8 mouse cellular contexts compared by ENCODE assay signal in the genomic region with DNA sequence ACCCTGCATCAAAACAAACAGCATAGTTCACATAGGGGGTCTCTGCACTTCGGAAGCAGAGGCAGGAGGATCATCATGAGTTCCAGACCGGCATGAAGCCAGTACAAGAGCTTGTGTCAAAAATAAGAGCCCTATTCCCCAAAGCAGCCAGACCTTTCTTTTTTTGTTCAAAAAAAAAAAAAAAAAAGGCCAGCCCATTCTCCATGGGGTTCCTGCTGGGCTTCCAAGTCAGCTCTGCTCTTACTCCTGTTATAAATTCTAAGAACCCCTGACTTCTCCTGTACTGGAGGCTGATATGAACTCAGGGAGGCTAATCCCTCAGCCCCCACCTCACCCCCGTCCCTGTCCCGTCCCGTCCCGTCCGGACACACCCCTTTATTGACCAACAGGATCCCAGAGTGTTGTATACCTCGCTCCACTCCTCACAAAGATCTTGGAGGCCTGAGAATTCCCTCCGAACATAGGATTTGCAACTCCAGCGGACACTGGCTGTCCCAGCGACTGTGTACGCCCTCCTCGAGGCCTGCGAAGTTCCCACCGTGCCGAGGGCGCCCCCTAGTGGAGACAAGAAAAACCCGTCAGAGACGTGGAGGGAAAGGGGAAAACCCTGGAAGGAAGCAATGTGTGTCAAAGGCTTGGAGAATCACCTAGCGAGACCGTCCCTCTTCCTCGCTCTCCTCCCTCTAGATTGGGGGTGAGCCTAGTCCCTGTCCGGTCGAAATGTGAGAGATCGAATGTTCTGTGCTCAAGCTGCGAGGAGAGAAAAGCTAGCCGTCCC. TPM values are rescaled to one million over a fixed set of nuclear protein-coding genes. Genes with fewer than 3 reads are reported as not detected.
DNase-seq lines count a peak whose midpoint lies in the region; ATAC-seq and TF ChIP-seq lines count a peak whose summit lies in the region.

No protein-coding gene starts in this region.

- peak; percentile 66 for ATAC-seq in embryonic facial prominence, embryonic 15.5 days (ENCODE audit: insufficient number of reproducible peaks, low FRiP score, low TSS enrichment, low read depth)
- ATAC-seq in heart, embryonic 12.5 days (ENCODE audit: insufficient number of reproducible peaks, low FRiP score): peak; percentile 13; the same call in 1 of the 2 replicates
- peak; percentile 66 for ATAC-seq in kidney, embryonic 16.5 days (ENCODE audit: low FRiP score, low TSS enrichment)
- ATAC-seq in liver, embryonic 16.5 days (ENCODE audit: low read depth): peak; percentile 37; the same call in 1 of the 2 replicates
- 0 out of 2 replicates have a peak, but pooled peaks have one; percentile 19 for ATAC-seq in neural tube, embryonic 12.5 days (ENCODE audit: low FRiP score, low read depth)
- ATAC-seq in stomach, postnatal 0 days (ENCODE audit: low FRiP score, low TSS enrichment): peak; percentile 73

- no peaks in the 10 kb centered on the region for H3K36me3 ChIP-seq in embryonic facial prominence, embryonic 15.5 days
- H3K36me3 ChIP-seq in heart, embryonic 12.5 days: no peaks in the 10 kb centered on the region
- H3K36me3 ChIP-seq in kidney, embryonic 16.5 days (ENCODE audit: insufficient read depth, low read length): no peaks in the 10 kb centered on the region
- H3K36me3 ChIP-seq in liver, embryonic 16.5 days (ENCODE audit: control insufficient read depth, insufficient read depth): no peaks in the 10 kb centered on the region
- H3K36me3 ChIP-seq in neural tube, embryonic 12.5 days: no peaks in the 10 kb centered on the region
- H3K36me3 ChIP-seq in stomach, postnatal 0 days (ENCODE audit: control insufficient read depth, insufficient read depth, low read length): no peaks in the 10 kb centered on the region

- peak overlapping the region; percentile 91 for H3K27ac ChIP-seq in embryonic facial prominence, embryonic 15.5 days (replicated peaks)
- peak overlapping the region; percentile 83 for H3K27ac ChIP-seq in heart, embryonic 12.5 days (ENCODE audit: poor library complexity, severe bottlenecking)
- peak overlapping the region; percentile 91 for H3K27ac ChIP-seq in kidney, embryonic 16.5 days (ENCODE audit: low read length)
- no peak overlapping the region for H3K27ac ChIP-seq in liver, embryonic 16.5 days (ENCODE audit: low read length)
- peak overlapping the region; percentile 62; the same call in 1 of the 2 replicates for H3K27ac ChIP-seq in neural tube, embryonic 12.5 days
- H3K27ac ChIP-seq in stomach, postnatal 0 days (replicated peaks): peak overlapping the region; percentile 90

- peak overlapping the region; percentile 39 for H3K4me3 ChIP-seq in embryonic facial prominence, embryonic 15.5 days (replicated peaks)
- H3K4me3 ChIP-seq in heart, embryonic 12.5 days: peak overlapping the region; percentile 38
- peak overlapping the region; percentile 45 for H3K4me3 ChIP-seq in kidney, embryonic 16.5 days (ENCODE audit: low read length)
- H3K4me3 ChIP-seq in liver, embryonic 16.5 days (ENCODE audit: low read depth, low read length): peak overlapping the region; percentile 26; the same call in 1 of the 2 replicates
- peak overlapping the region; percentile 16 for H3K4me3 ChIP-seq in neural tube, embryonic 12.5 days
- peak overlapping the region; percentile 38 for H3K4me3 ChIP-seq in stomach, postnatal 0 days (ENCODE audit: low read depth, low read length)

- no peak for TF ChIP-seq EP300 in stomach, postnatal 0 days (optimal IDR thresholded peaks at IDR 0.05)

- 0 out of 2 replicates have a peak overlapping the region, but pooled peaks have one; percentile 46 for H3K9ac ChIP-seq in embryonic facial prominence, embryonic 15.5 days
- H3K9ac ChIP-seq in heart, embryonic 12.5 days: peak overlapping the region; percentile 72
- H3K9ac ChIP-seq in kidney, embryonic 16.5 days (replicated peaks; ENCODE audit: low read length): peak overlapping the region; percentile 67
- H3K9ac ChIP-seq in liver, embryonic 16.5 days (ENCODE audit: low read depth, low read length): no peak overlapping the region
- H3K9ac ChIP-seq in neural tube, embryonic 12.5 days: 0 out of 2 replicates have a peak overlapping the region, but pooled peaks have one; percentile 26
- H3K9ac ChIP-seq in stomach, postnatal 0 days (ENCODE audit: low read length): peak overlapping the region; percentile 59

- peak; percentile 87 for DNase-seq in CD4-positive, CD25-positive, alpha-beta regulatory T cell, adult 2 months (ENCODE audit: low read depth, low spot score)
- peak; percentile 67 to 80 for DNase-seq in adrenal gland, postnatal 4 days (ENCODE audit: low spot score in 2 of 2)
- DNase-seq in stomach, postnatal 0 days (ENCODE audit: low spot score): peak; percentile 92

- H3K4me1 ChIP-seq in embryonic facial prominence, embryonic 15.5 days: peaks cover 43% of the 10 kb centered on the region
- peaks cover 48% of the 10 kb centered on the region for H3K4me1 ChIP-seq in heart, embryonic 12.5 days (replicated peaks)
- H3K4me1 ChIP-seq in kidney, embryonic 16.5 days (ENCODE audit: insufficient read depth, low read length): peaks cover 36% of the 10 kb centered on the region
- H3K4me1 ChIP-seq in liver, embryonic 16.5 days (ENCODE audit: control insufficient read depth, low read depth, low read length): no peaks in the 10 kb centered on the region; the same call in 1 of the 2 replicates
- peaks cover 39% of the 10 kb centered on the region for H3K4me1 ChIP-seq in neural tube, embryonic 12.5 days
- H3K4me1 ChIP-seq in stomach, postnatal 0 days (replicated peaks; ENCODE audit: control insufficient read depth, insufficient read depth): peaks cover 3% of the 10 kb centered on the region

- 8% methylated on average over 27 of the region's 27 CpGs for WGBS in embryonic facial prominence, embryonic 15.5 days
- WGBS in heart, embryonic 12.5 days: 9% methylated on average over 27 of the region's 27 CpGs
- WGBS in kidney, embryonic 16.5 days: 8% methylated on average over 27 of the region's 27 CpGs
- WGBS in liver, embryonic 16.5 days (ENCODE audit: insufficient replicate concordance): 6% methylated on average over 27 of the region's 27 CpGs
- WGBS in neural tube, embryonic 12.5 days: 5% methylated on average over 27 of the region's 27 CpGs
- WGBS in stomach, postnatal 0 days: 9% methylated on average over 23 of the region's 27 CpGs

- no peaks in the 10 kb centered on the region for H3K9me3 ChIP-seq in embryonic facial prominence, embryonic 15.5 days (replicated peaks)
- H3K9me3 ChIP-seq in heart, embryonic 12.5 days (replicated peaks): no peaks in the 10 kb centered on the region
- H3K9me3 ChIP-seq in kidney, embryonic 16.5 days (ENCODE audit: low read length): no peaks in the 10 kb centered on the region
- no peaks in the 10 kb centered on the region for H3K9me3 ChIP-seq in liver, embryonic 16.5 days (replicated peaks; ENCODE audit: control insufficient read depth, low read length)
- H3K9me3 ChIP-seq in neural tube, embryonic 12.5 days: no peaks in the 10 kb centered on the region
- no peaks in the 10 kb centered on the region for H3K9me3 ChIP-seq in stomach, postnatal 0 days (ENCODE audit: control insufficient read depth, low read length)

- no peaks in the 10 kb centered on the region for H3K27me3 ChIP-seq in embryonic facial prominence, embryonic 15.5 days
- H3K27me3 ChIP-seq in heart, embryonic 12.5 days (replicated peaks): no peaks in the 10 kb centered on the region
- H3K27me3 ChIP-seq in kidney, embryonic 16.5 days (ENCODE audit: insufficient read depth, low read length): peaks cover 4% of the 10 kb centered on the region; the same call in 1 of the 2 replicates
- peaks cover 19% of the 10 kb centered on the region for H3K27me3 ChIP-seq in liver, embryonic 16.5 days (ENCODE audit: control insufficient read depth, insufficient read depth, low read depth, low read length)
- no peaks in the 10 kb centered on the region; the same call in 1 of the 2 replicates for H3K27me3 ChIP-seq in neural tube, embryonic 12.5 days (replicated peaks)
- no peaks in the 10 kb centered on the region for H3K27me3 ChIP-seq in stomach, postnatal 0 days (ENCODE audit: control insufficient read depth, insufficient read depth, low read length)

- H3K4me2 ChIP-seq in embryonic facial prominence, embryonic 15.5 days (replicated peaks): peak overlapping the region; percentile 50
- peak overlapping the region; percentile 61 for H3K4me2 ChIP-seq in heart, embryonic 12.5 days
- peak overlapping the region; percentile 59 for H3K4me2 ChIP-seq in kidney, embryonic 16.5 days (replicated peaks; ENCODE audit: low read depth, low read length)
- peak overlapping the region; percentile 47 for H3K4me2 ChIP-seq in liver, embryonic 16.5 days (ENCODE audit: low read depth, low read length)
- peak overlapping the region; percentile 51 for H3K4me2 ChIP-seq in neural tube, embryonic 12.5 days (replicated peaks)
- H3K4me2 ChIP-seq in stomach, postnatal 0 days (replicated peaks; ENCODE audit: low read depth): peak overlapping the region; percentile 55

- peak; percentile 99 for TF ChIP-seq CTCF in stomach, postnatal 0 days (IDR thresholded peaks at IDR 0.05; ENCODE audit: low read depth)

RNA-seq across cellular contexts. Expression of gene Gm11627, which starts 0.7 kb away (rescaled TPM):
- 1 to 10 TPM; 1.4 to 1.9 TPM for total RNA-seq in adrenal gland, postnatal 4 days (2021)
- polyA plus RNA-seq in embryonic facial prominence, embryonic 15.5 days (2015; fragmentation: Nextera tagmentation; extraction: Ambion mirVana): 11.1 and 12.0 TPM in 2 replicates
- 10.9 and 11.6 TPM in 2 replicates for polyA plus RNA-seq in heart, embryonic 12.5 days (2016; fragmentation: Nextera tagmentation; extraction: Ambion mirVana)
- polyA plus RNA-seq in kidney, embryonic 16.5 days (2015; fragmentation: Nextera tagmentation; extraction: Ambion mirVana): 7.9 and 10.8 TPM in 2 replicates
- polyA plus RNA-seq in liver, embryonic 16.5 days (2015; fragmentation: Nextera tagmentation; extraction: Ambion mirVana): 0.26 and 0.35 TPM in 2 replicates
- polyA plus RNA-seq in neural tube, embryonic 12.5 days (2016; fragmentation: Nextera tagmentation; extraction: Ambion mirVana): 5.7 and 7.3 TPM in 2 replicates
- polyA plus RNA-seq in stomach, postnatal 0 days (2015; fragmentation: Nextera tagmentation; extraction: Ambion mirVana): 20.1 and 22.4 TPM in 2 replicates

RNA-seq across cellular contexts. Expression of gene Gpatch8, which starts 22.3 kb away (rescaled TPM):
- 10 to 100 TPM; 41.5 to 45.8 TPM for total RNA-seq in adrenal gland, postnatal 4 days (2021)
- 56.2 and 59.1 TPM in 2 replicates for polyA plus RNA-seq in embryonic facial prominence, embryonic 15.5 days (2015; fragmentation: Nextera tagmentation; extraction: Ambion mirVana)
- polyA plus RNA-seq in heart, embryonic 12.5 days (2016; fragmentation: Nextera tagmentation; extraction: Ambion mirVana): 38.9 and 42.7 TPM in 2 replicates
- 47.5 and 63.8 TPM in 2 replicates for polyA plus RNA-seq in kidney, embryonic 16.5 days (2015; fragmentation: Nextera tagmentation; extraction: Ambion mirVana)
- polyA plus RNA-seq in liver, embryonic 16.5 days (2015; fragmentation: Nextera tagmentation; extraction: Ambion mirVana): 17.3 and 18.6 TPM in 2 replicates
- 69.0 and 71.0 TPM in 2 replicates for polyA plus RNA-seq in neural tube, embryonic 12.5 days (2016; fragmentation: Nextera tagmentation; extraction: Ambion mirVana)
- polyA plus RNA-seq in stomach, postnatal 0 days (2015; fragmentation: Nextera tagmentation; extraction: Ambion mirVana): 16.7 and 16.8 TPM in 2 replicates

RNA-seq across cellular contexts. Expression of gene Fzd2, which starts 25.7 kb away (rescaled TPM):
- 10 to 100 TPM; 11.9 to 16.3 TPM for total RNA-seq in adrenal gland, postnatal 4 days (2021)
- polyA plus RNA-seq in embryonic facial prominence, embryonic 15.5 days (2015; fragmentation: Nextera tagmentation; extraction: Ambion mirVana): 45.8 and 47.6 TPM in 2 replicates
- 32.0 and 33.8 TPM in 2 replicates for polyA plus RNA-seq in heart, embryonic 12.5 days (2016; fragmentation: Nextera tagmentation; extraction: Ambion mirVana)
- 27.2 and 27.5 TPM in 2 replicates for polyA plus RNA-seq in kidney, embryonic 16.5 days (2015; fragmentation: Nextera tagmentation; extraction: Ambion mirVana)
- polyA plus RNA-seq in liver, embryonic 16.5 days (2015; fragmentation: Nextera tagmentation; extraction: Ambion mirVana): 0.29 and 0.54 TPM in 2 replicates
- polyA plus RNA-seq in neural tube, embryonic 12.5 days (2016; fragmentation: Nextera tagmentation; extraction: Ambion mirVana): 38.2 and 44.0 TPM in 2 replicates
- 10.2 and 11.8 TPM in 2 replicates for polyA plus RNA-seq in stomach, postnatal 0 days (2015; fragmentation: Nextera tagmentation; extraction: Ambion mirVana)

Comparison
In these comparisons a context has a peak if more than half of its experiments do, and no peak if none do; other contexts are left out.
1. ATAC-seq: peak in every context shown above with its lines; median percentile 73 in stomach, postnatal 0 days; 66 in embryonic facial prominence, embryonic 15.5 days; 66 in kidney, embryonic 16.5 days; 37 in liver, embryonic 16.5 days; 19 in neural tube, embryonic 12.5 days; 13 in heart, embryonic 12.5 days.